Mouse (Mus musculus) lung, postnatal 4 days (tissue): ENCODE measurements around the gene Sema4f.
A peak's percentile ranks its signal among the peaks of the same experiment; 100 is the strongest.

Experiments used
- DNase-seq, 2 experiments: peaks; one replicate each; pipeline ENCODE4 v3.0.0; 2021

The Sema4f gene

GRCm38 (mm10) chr6:82913336-82914247, 26.0 kb downstream of the Sema4f start:
- peak; percentile 42 to 45 for DNase-seq

- DNase-seq = no peak
Measured at GRCm38 (mm10) chr6:82911303-82911702, 28.3 kb downstream of the Sema4f start.

- peak in 1 of 2 experiments; percentile 43 for DNase-seq
Measured at GRCm38 (mm10) chr6:82909136-82909855, 30.3 kb downstream of the Sema4f start.

- DNase-seq = no peak
Measured at GRCm38 (mm10) chr6:82908034-82908433, 31.5 kb downstream of the Sema4f start.

GRCm38 (mm10) chr6:82906985-82907384, 32.6 kb downstream of the Sema4f start:
- DNase-seq = no peak

- DNase-seq = no peak
Measured at GRCm38 (mm10) chr6:82902559-82902958, 37.0 kb downstream of the Sema4f start.

GRCm38 (mm10) chr6:82898745-82899144, 40.8 kb downstream of the Sema4f start:
- DNase-seq = no peak

GRCm38 (mm10) chr6:82898227-82898626, 41.3 kb downstream of the Sema4f start:
- no peak for DNase-seq

- DNase-seq = no peak
Measured at GRCm38 (mm10) chr6:82897311-82897710, 42.3 kb downstream of the Sema4f start.

- no peak for DNase-seq
Measured at GRCm38 (mm10) chr6:82893415-82893814, 46.2 kb downstream of the Sema4f start.

GRCm38 (mm10) chr6:82892540-82892939, 47.0 kb downstream of the Sema4f start:
- DNase-seq = peak in 1 of 2 experiments; percentile 51

GRCm38 (mm10) chr6:82891488-82891887, 48.1 kb downstream of the Sema4f start:
- peak; percentile 34 to 65 for DNase-seq

GRCm38 (mm10) chr6:82886330-82886729, 53.2 kb downstream of the Sema4f start:
- peak; percentile 26 to 63 for DNase-seq

- no peak for DNase-seq
Measured at GRCm38 (mm10) chr6:82885909-82886308, 53.7 kb downstream of the Sema4f start.

GRCm38 (mm10) chr6:82885441-82885840, 54.1 kb downstream of the Sema4f start:
- DNase-seq = no peak

- no peak for DNase-seq
Measured at GRCm38 (mm10) chr6:82884570-82884969, 55.0 kb downstream of the Sema4f start.

GRCm38 (mm10) chr6:82881485-82882096, 58.0 kb downstream of the Sema4f start:
- peak; percentile 70 to 76 for DNase-seq

- DNase-seq = peak in 1 of 2 experiments; percentile 24
Measured at GRCm38 (mm10) chr6:82880807-82881206, 58.8 kb downstream of the Sema4f start.

- DNase-seq = no peak
Measured at GRCm38 (mm10) chr6:82879463-82880089, 60.0 kb downstream of the Sema4f start.

- DNase-seq = no peak
Measured at GRCm38 (mm10) chr6:82875509-82875935, 64.0 kb downstream of the Sema4f start.

- DNase-seq = no peak
Measured at GRCm38 (mm10) chr6:82872332-82872707, 67.2 kb downstream of the Sema4f start.

GRCm38 (mm10) chr6:82871632-82872331, 67.8 kb downstream of the Sema4f start:
- peak in 1 of 2 experiments; percentile 13 for DNase-seq
